Mouse (Mus musculus) heart, postnatal 14 days (tissue): ENCODE measurements around the gene Fabp6. TPM values are rescaled to one million over a fixed set of nuclear protein-coding genes. Genes with fewer than 3 reads are reported as not detected.

Source experiments
- DNase-seq, 2 experiments: peaks; one replicate each; pipeline ENCODE4 v3.0.0; 2021 to 2022
- intact Hi-C: fragments of 180-260 bp; cut with DNase I; formaldehyde crosslinking; loops from one replicate; pipeline ENCODE4 v1.15.1; 2025
- long read RNA-seq, 2 experiments: library from polyadenylated mRNA; stranded (forward); transcript quantifications; one replicate each; pipeline ENCODE4 v2.0.0; 2021
- total RNA-seq, 2 experiments: library from RNA; stranded (reverse); gene quantifications; 2 replicates each; pipeline ENCODE4 v1.2.3; 2021

Gene Fabp6
- not detected for total RNA-seq
- long read RNA-seq, experiment 1, result 0 reads
- long read RNA-seq, experiment 2, result 0 reads

- intact Hi-C loops, result no loop called here
- DNase-seq, result no peak
Observed at GRCm38 (mm10) chr11:43601440-43601839, at the start of gene Fabp6. Gene Fabp6, minus strand, starts transcription at chr11:43601540.

DNA sequence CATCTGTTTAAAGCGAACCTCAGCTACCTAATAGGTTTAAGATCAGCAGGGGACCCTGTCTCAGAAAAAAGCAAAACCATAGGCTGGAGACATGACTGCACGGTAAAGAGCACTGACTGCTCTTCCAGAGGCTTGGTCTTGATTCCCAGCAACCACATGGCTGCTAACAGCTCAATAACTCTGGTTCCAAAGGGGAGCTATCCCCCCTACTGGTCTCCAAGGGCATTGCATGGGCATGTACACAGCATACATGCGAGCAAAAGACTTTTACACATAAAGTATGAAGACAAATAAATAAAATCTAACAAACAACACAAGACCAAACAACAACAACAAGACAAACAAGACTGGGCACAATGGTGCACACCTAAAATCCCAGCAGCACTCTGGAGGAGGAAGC, 43.9 kb upstream of the Fabp6 start:
- DNase-seq, result no peak
- intact Hi-C loops, result no loop called here

- DNase-seq, result peak; percentile 68 to 82
- intact Hi-C loops, result no loop called here
Observed at GRCm38 (mm10) chr11:43643180-43643591, 41.8 kb upstream of the Fabp6 start.

DNA sequence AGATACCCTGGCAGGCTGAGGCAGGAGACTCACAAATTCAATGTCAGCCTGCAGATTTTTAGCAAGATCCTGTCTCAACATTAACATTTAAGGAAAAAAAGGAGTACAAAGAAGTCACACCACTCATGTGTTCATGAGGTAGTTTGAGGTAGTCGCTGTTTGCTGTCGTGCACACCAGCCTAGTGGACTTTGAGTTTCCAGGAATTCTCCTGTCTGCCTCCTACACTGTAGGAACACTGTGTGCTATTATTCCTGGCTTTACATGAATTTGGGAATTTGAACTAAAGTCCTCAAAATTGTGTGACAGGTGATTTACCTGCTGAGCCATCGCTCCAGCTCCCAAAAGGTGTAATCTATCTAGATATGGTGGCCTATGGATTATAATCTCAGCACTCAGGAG, 37.1 kb upstream of the Fabp6 start:
- intact Hi-C loops, result no loop called here
- DNase-seq, result no peak

DNA sequence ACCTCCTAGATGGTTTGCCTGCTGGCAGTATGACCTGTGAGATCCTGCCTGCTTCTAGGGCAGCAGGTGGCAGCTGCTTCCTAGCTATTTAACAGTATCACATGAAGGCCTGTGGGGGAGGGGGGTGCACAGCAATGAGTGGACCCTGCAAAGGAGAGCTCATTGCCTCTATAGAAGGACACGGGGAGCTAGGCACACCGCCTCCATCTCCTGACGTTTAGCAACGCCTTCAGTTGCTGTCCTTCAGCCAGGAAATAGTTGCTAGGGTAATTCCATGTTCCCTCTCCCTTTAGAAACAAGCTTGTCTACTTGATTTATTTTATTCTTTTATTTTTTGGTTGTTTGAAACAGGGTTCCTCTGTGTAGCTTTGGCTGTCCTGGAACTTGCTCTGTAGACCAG, 35.4 kb upstream of the Fabp6 start:
- intact Hi-C loops, result no loop called here
- DNase-seq, result no peak

DNA sequence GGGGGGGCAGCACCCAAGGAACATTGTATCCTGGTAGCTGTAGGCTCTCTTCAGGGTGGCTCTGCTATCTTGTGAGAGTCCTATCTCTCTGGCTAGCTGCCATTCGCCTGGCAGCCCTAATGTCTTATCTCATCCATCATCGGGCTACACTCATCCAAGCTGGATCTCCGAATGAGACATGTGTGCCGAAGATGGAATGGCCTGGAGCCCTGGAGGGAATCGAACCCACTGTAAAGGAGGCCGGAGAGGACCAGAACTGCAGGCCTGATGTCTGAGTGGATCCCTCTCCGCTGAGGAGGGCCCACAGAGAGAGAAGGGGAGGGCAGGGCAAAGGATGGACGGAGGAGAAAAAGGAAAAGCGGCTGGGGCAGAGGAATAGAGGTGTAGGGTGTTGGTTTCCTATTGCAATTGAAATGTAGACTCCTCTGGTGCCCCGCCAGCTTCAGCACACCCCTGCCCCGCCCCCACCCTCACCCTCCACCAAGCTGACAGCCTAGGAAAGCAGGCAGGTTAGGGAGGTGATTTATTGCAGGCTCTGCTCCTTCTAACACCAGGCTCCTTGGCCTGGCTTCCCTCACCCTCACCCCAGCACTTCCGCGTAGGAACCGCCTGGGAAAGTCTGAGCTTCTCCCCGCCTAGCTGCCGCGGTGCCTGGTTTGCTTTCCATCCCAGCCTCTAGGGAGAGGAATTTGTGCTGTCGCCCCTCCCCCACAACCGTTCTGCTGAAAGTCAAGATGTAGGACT, 32.5 kb upstream of the Fabp6 start:
- intact Hi-C loops, result no loop called here
- peak; percentile 73 to 80 for DNase-seq

DNA sequence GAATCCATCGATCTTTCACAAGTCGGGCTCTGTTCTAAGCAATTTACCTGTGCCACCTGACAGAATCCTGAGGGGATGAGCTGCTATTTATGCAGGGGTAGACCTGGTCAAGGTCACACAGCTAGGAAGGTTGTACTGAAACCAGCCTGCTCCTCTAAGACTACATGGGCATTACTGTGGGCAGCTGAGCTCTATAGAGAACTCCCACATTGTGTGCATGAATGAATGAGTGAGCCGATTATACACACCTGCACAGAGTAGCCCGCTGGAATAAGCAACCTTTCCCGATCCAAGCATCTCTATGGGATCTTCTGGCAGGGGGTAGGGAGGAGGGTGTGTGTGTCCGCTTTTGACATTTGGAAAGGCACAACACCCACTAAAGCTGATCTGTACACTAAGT, 31.8 kb upstream of the Fabp6 start:
- no peak for DNase-seq
- intact Hi-C loops, result no loop called here

DNA sequence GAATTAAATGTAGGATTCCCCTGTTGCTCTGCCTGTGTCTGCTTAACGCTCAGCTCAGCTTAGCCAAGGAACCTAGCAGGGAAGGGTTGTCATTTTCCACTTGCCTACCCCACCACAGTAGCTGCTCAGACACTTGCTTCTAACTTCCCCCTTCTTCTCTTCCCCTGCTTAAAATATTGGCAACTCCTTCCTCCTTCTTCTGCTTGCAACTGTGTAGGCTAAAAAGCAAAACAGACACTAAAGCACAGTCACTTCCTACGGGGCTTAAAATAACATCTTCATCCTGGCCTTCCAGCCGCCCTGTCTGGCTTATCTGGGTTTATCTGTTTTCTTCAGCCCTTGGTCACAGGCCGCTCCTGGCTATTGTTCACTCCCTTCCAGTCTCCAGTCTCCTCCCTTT, 31.2 kb upstream of the Fabp6 start:
- no peak for DNase-seq
- intact Hi-C loops, result no loop called here

- no peak for DNase-seq
- intact Hi-C loops, result no loop called here
Observed at GRCm38 (mm10) chr11:43631645-43632044, 30.3 kb upstream of the Fabp6 start.

- no peak for DNase-seq
- intact Hi-C loops, result loop anchor here (5.0 kb wide), 1 partner anchor 55 kb away; the partner anchor contains the start of gene Pwwp2a
Observed at GRCm38 (mm10) chr11:43626927-43627645, 25.7 kb upstream of the Fabp6 start.

- intact Hi-C loops, result loop anchor here (5.0 kb wide), 1 partner anchor 56 kb away; the partner anchor contains the start of gene Pwwp2a
- peak; percentile 47 to 63 for DNase-seq
Observed at GRCm38 (mm10) chr11:43626300-43626926, 25.1 kb upstream of the Fabp6 start.

- intact Hi-C loops, result no loop called here
- no peak for DNase-seq
Observed at GRCm38 (mm10) chr11:43624341-43624740, 23.0 kb upstream of the Fabp6 start.

DNA sequence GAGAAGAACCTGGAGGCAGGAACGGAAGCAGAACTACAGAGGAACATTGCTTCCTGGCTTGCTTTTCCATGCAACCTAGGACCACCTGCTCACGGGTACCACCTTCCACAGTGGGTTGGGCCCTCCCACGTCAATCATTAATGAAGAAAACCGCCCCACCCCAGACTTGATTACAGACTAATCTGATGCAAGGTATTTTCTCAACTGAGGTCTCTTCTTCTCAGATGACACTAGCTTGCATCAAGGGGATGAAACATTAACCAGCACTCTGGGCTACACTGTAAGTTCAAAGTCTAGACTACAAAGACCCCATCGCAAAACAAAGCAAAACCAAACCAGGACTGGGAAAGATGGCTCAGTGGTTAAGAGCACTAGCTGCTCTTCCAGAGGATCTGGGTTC, 20.4 kb upstream of the Fabp6 start:
- intact Hi-C loops, result no loop called here
- DNase-seq, result no peak

- intact Hi-C loops, result no loop called here
- peak; percentile 17 to 28 for DNase-seq
Observed at GRCm38 (mm10) chr11:43618403-43618802, 17.1 kb upstream of the Fabp6 start.

- intact Hi-C loops, result no loop called here
- DNase-seq, result peak; percentile 56 to 71
Observed at GRCm38 (mm10) chr11:43617924-43618323, 16.6 kb upstream of the Fabp6 start.

GRCm38 (mm10) chr11:43612834-43613488, 11.6 kb upstream of the Fabp6 start:
- peak; percentile 80 to 89 for DNase-seq
- intact Hi-C loops, result loop anchor here (1.0 kb wide), 1 partner anchor 119 kb away; no protein-coding TSS in a partner anchor

- intact Hi-C loops, result no loop called here
- no peak for DNase-seq
Observed at GRCm38 (mm10) chr11:43610662-43611033, 9.3 kb upstream of the Fabp6 start.

DNA sequence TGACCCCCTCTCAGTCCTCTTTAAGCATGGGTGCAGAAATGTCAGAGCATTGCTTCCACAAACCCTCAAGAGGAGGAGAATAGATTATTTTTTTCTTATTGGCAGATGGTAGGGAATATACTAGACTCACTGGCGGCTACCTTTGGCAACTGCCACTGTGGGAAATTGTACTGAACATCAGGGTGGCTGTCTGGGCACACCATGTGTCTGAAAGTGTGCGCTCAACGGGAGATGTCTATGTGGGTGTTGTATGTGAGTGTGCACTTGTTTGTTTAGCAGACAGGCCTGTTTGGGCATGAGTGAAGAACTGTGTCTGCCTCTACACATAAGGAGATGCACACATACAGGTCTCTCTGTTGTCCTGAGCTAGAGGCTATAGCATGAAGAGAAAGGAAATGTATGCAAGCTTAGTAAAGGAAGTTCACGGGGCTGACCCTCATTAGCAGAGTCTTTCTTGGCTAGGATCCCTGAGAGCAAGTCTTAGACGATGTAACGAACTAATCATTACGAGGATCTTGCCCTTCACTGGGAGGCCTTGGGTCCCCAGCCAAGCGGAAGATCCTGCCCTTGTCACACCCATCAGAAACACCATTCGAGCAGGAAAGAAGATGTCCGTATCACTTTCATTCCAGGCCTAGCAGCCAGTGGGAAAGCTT, 8.8 kb upstream of the Fabp6 start:
- intact Hi-C loops, result no loop called here
- DNase-seq, result no peak

DNA sequence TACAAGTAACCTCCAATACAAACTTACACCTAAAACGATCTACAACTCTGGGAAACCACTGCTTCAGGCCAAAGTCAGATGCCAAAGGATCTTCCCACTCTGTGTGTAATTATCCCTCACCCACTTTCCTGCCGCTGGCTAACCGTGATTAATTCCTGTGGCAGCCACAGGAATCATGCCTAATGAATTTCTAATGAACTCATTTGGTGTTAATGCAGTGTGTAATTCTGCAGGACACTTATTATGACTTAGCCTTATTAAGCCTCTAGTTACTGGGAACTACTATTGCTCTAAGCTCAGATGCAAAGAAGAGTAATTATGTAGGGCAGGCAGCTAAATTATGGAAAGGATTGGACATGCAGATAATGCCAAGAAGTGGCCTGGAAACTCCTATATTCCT, 7.1 kb upstream of the Fabp6 start:
- intact Hi-C loops, result no loop called here

DNA sequence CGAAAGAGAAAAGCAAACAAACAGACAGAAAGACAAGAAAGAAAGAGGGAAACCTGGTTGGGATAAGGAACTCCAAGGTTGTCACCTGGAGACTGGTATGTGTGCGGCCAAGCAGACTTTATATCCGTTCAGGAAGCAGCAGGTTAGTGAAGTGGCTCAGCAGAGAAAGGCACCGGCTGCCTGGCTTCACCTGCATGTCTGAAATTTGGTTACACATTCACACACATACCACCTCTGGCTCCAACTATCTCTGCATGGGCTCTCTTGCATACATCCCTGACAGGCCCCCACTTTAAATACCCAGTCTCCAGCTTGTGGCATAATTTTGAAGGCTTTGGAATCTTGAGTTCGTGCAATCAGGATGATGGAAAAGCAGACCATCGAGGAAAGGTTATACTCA, 4.5 kb upstream of the Fabp6 start:
- DNase-seq, result no peak
- intact Hi-C loops, result no loop called here

More for the DNA sequence above, 7.1 kb upstream of the Fabp6 start:
- no peak for DNase-seq
